Mouse (Mus musculus) bone marrow, adult 2 months (tissue): ENCODE data around the gene Ermard.

Experiments
- CTCF ChIP-seq: fragments of 200-500 bp; IDR thresholded peaks from 2 replicates; pipeline ENCODE4 v1.5.1; 2011; ENCODE audit warnings: low read length, control low read depth; ENCODE audit not compliant: control insufficient read depth, insufficient read depth
- POLR2A ChIP-seq: fragments of 200-500 bp; IDR thresholded peaks from 2 replicates; pipeline ENCODE4 v1.6.1; 2011; ENCODE audit warnings: low read depth, mild to moderate bottlenecking, control low read depth, low read length, borderline replicate concordance; ENCODE audit not compliant: control insufficient read depth

- TF ChIP-seq CTCF (no peak), POLR2A (no peak)
Observed at GRCm38 (mm10) chr17:15060356-15060755, 19.3 kb downstream of the Ermard start.
